In genomic region chrX:7854578-7854977, GRCm38 (mm10) we compare ENCODE assay signal across 8 mouse cellular contexts. TPM values are rescaled to one million over a fixed set of nuclear protein-coding genes. Genes with fewer than 3 reads are reported as not detected.
DNase-seq lines count a peak whose midpoint lies in the region; ATAC-seq and TF ChIP-seq lines count a peak whose summit lies in the region.

No protein-coding gene starts in this region.

- no peaks in the 10 kb centered on the region for H3K9me3 ChIP-seq in kidney, embryonic 15.5 days (replicated peaks)
- no peaks in the 10 kb centered on the region for H3K9me3 ChIP-seq in E14TG2a.4 (ENCODE audit: low read length)
- H3K9me3 ChIP-seq in embryonic facial prominence, embryonic 11.5 days (replicated peaks; ENCODE audit: control insufficient read depth, low read length): no peaks in the 10 kb centered on the region

- H3K9ac ChIP-seq in kidney, embryonic 15.5 days: no peak overlapping the region
- no peak overlapping the region for H3K9ac ChIP-seq in embryonic facial prominence, embryonic 11.5 days (replicated peaks; ENCODE audit: low read length)

- peak; percentile 25 for DNase-seq in adrenal gland, adult 2 months
- DNase-seq in adrenal gland, adult 8-10 months: no peak
- DNase-seq in kidney, adult 18-20 months: peak; percentile 31
- peak; percentile 34 for DNase-seq in embryonic facial prominence, embryonic 11.5 days (ENCODE audit: low spot score)
- peak; percentile 42 for DNase-seq in lung, postnatal 14 days
- DNase-seq in thymus, postnatal 14 days: peak; percentile 43

- H3K27me3 ChIP-seq in kidney, embryonic 15.5 days: no peaks in the 10 kb centered on the region
- no peaks in the 10 kb centered on the region for H3K27me3 ChIP-seq in E14TG2a.4 (ENCODE audit: insufficient read depth, low read length)
- no peaks in the 10 kb centered on the region for H3K27me3 ChIP-seq in embryonic facial prominence, embryonic 11.5 days (ENCODE audit: control insufficient read depth, insufficient read depth, low read length)

- no peak overlapping the region for H3K27ac ChIP-seq in kidney, embryonic 15.5 days
- H3K27ac ChIP-seq in embryonic facial prominence, embryonic 11.5 days (replicated peaks; ENCODE audit: low read depth, low read length): no peak overlapping the region

- 54% methylated on average over 2 of the region's 2 CpGs for WGBS in kidney, embryonic 15.5 days
- 40% methylated on average over 2 of the region's 2 CpGs for WGBS in embryonic facial prominence, embryonic 11.5 days

- H3K4me3 ChIP-seq in kidney, embryonic 15.5 days (replicated peaks): no peak overlapping the region
- H3K4me3 ChIP-seq in E14TG2a.4 (replicated peaks; ENCODE audit: low read length): no peak overlapping the region
- H3K4me3 ChIP-seq in embryonic facial prominence, embryonic 11.5 days (ENCODE audit: low read depth, low read length): no peak overlapping the region

- H3K4me2 ChIP-seq in kidney, embryonic 15.5 days: no peak overlapping the region
- no peak overlapping the region for H3K4me2 ChIP-seq in embryonic facial prominence, embryonic 11.5 days (ENCODE audit: low read depth, low read length)

- peak; percentile 36 for TF ChIP-seq CTCF in E14TG2a.4 (conservative IDR thresholded peaks at IDR 0.05; ENCODE audit: low read length)

- no peaks in the 10 kb centered on the region for H3K4me1 ChIP-seq in kidney, embryonic 15.5 days
- H3K4me1 ChIP-seq in E14TG2a.4 (replicated peaks; ENCODE audit: low read depth, low read length): peaks cover 6% of the 10 kb centered on the region
- no peaks in the 10 kb centered on the region for H3K4me1 ChIP-seq in embryonic facial prominence, embryonic 11.5 days (ENCODE audit: control insufficient read depth, insufficient read depth, low read length)

- H3K36me3 ChIP-seq in kidney, embryonic 15.5 days: peaks cover 20% of the 10 kb centered on the region
- H3K36me3 ChIP-seq in E14TG2a.4 (ENCODE audit: insufficient read depth, low read length): peaks cover 63% of the 10 kb centered on the region
- no peaks in the 10 kb centered on the region for H3K36me3 ChIP-seq in embryonic facial prominence, embryonic 11.5 days (replicated peaks; ENCODE audit: control insufficient read depth, insufficient read depth, low read depth, low read length)

- no peak for ATAC-seq in kidney, embryonic 15.5 days (replicated peaks; ENCODE audit: low FRiP score)
- no peak for ATAC-seq in embryonic facial prominence, embryonic 11.5 days (replicated peaks; ENCODE audit: insufficient number of reproducible peaks, low FRiP score, low TSS enrichment, low read depth)

RNA-seq across cellular contexts. Expression of gene Otud5, which starts 13.4 kb away (rescaled TPM):
- 10 to 100 TPM; 53.9 to 65.8 TPM for total RNA-seq in adrenal gland, adult 2 months (2021)
- 34.5 and 51.6 TPM in 2 replicates for polyA plus RNA-seq in adrenal gland, adult 2 months (2012; rRNA removed)
- 10 to 100 TPM; 62.6 to 72.7 (median 69.4) TPM for total RNA-seq in adrenal gland, adult 8-10 months (2022)
- 40.0 and 44.8 TPM in 2 replicates for polyA plus RNA-seq in kidney, embryonic 15.5 days (2015; fragmentation: Nextera tagmentation; extraction: Ambion mirVana)
- 36.4 and 37.1 TPM in 2 replicates for polyA plus RNA-seq in embryonic facial prominence, embryonic 11.5 days (2014; fragmentation: Nextera tagmentation; extraction: Ambion mirVana)

RNA-seq across cellular contexts. Expression of gene Pim2, which starts 23.5 kb away (rescaled TPM):
- total RNA-seq in adrenal gland, adult 2 months (2021): 10 to 100 TPM in 1 of 2 experiments, 1 to 10 TPM in 1; 7.3 to 12.6 TPM
- polyA plus RNA-seq in adrenal gland, adult 2 months (2012; rRNA removed): 23.0 and 23.7 TPM in 2 replicates
- 10 to 100 TPM; 10.6 to 12.3 (median 12.2) TPM for total RNA-seq in adrenal gland, adult 8-10 months (2022)
- 9.7 and 10.8 TPM in 2 replicates for polyA plus RNA-seq in kidney, embryonic 15.5 days (2015; fragmentation: Nextera tagmentation; extraction: Ambion mirVana)
- polyA plus RNA-seq in embryonic facial prominence, embryonic 11.5 days (2014; fragmentation: Nextera tagmentation; extraction: Ambion mirVana): 4.9 and 6.4 TPM in 2 replicates

RNA-seq across cellular contexts. Expression of gene Slc35a2, which starts 29.2 kb away (rescaled TPM):
- total RNA-seq in adrenal gland, adult 2 months (2021): 10 to 100 TPM; 39.6 to 75.3 TPM
- polyA plus RNA-seq in adrenal gland, adult 2 months (2012; rRNA removed): 158 and 186 TPM in 2 replicates
- total RNA-seq in adrenal gland, adult 8-10 months (2022): 10 to 100 TPM; 44.4 to 53.4 (median 51.2) TPM
- polyA plus RNA-seq in kidney, embryonic 15.5 days (2015; fragmentation: Nextera tagmentation; extraction: Ambion mirVana): 33.7 and 35.8 TPM in 2 replicates
- 6.8 and 12.1 TPM in 2 replicates for polyA plus RNA-seq in embryonic facial prominence, embryonic 11.5 days (2014; fragmentation: Nextera tagmentation; extraction: Ambion mirVana)

RNA-seq across cellular contexts. Expression of gene Kcnd1, which starts 32.5 kb away (rescaled TPM):
- total RNA-seq in adrenal gland, adult 2 months (2021): under 1 TPM; 0.86 to 0.92 TPM
- polyA plus RNA-seq in adrenal gland, adult 2 months (2012; rRNA removed): 1.1 and 1.2 TPM in 2 replicates
- total RNA-seq in adrenal gland, adult 8-10 months (2022): 1 to 10 TPM in 3 of 4 experiments, under 1 TPM in 1; 0.81 to 2.1 (median 1.6) TPM
- polyA plus RNA-seq in kidney, embryonic 15.5 days (2015; fragmentation: Nextera tagmentation; extraction: Ambion mirVana): 1.6 and 1.9 TPM in 2 replicates
- polyA plus RNA-seq in embryonic facial prominence, embryonic 11.5 days (2014; fragmentation: Nextera tagmentation; extraction: Ambion mirVana): 0.86 and 1.2 TPM in 2 replicates

RNA-seq across cellular contexts. Expression of gene Pqbp1, which starts 44.5 kb away (rescaled TPM):
- 100 to 1,000 TPM; 102 to 144 TPM for total RNA-seq in adrenal gland, adult 2 months (2021)
- 93.3 and 120 TPM in 2 replicates for polyA plus RNA-seq in adrenal gland, adult 2 months (2012; rRNA removed)
- 100 to 1,000 TPM in 3 of 4 experiments, 10 to 100 TPM in 1; 96.2 to 130 (median 106) TPM for total RNA-seq in adrenal gland, adult 8-10 months (2022)
- 116 and 119 TPM in 2 replicates for polyA plus RNA-seq in kidney, embryonic 15.5 days (2015; fragmentation: Nextera tagmentation; extraction: Ambion mirVana)
- 146 and 149 TPM in 2 replicates for polyA plus RNA-seq in embryonic facial prominence, embryonic 11.5 days (2014; fragmentation: Nextera tagmentation; extraction: Ambion mirVana)
